Mouse (Mus musculus): Measurements from ENCODE around the gene Hhat.

GRCm38 (mm10) chr1:192764547-192764946, 6.5 kb downstream of the Hhat start:
- TF ChIP-seq CTCF (IDR thresholded peaks at IDR 0.05; ENCODE audit: low read depth, low read length): no peak
- TF ChIP-seq GATA1 (IDR thresholded peaks at IDR 0.05; ENCODE audit: borderline replicate concordance, low read length): no peak
- TF ChIP-seq GATA2 (IDR thresholded peaks at IDR 0.05; ENCODE audit: borderline replicate concordance, low read depth, low read length): no peak
- no peak for TF ChIP-seq TAL1 (conservative IDR thresholded peaks at IDR 0.05; ENCODE audit: low read depth, low read length)
- TF ChIP-seq POLR2AphosphoS5 (IDR thresholded peaks at IDR 0.05; ENCODE audit: insufficient replicate concordance, low read depth, low read length): no peak

All from G1E (cell line).